Mouse (Mus musculus): Measurements from ENCODE around the gene Sox12. TPM values are rescaled to one million over a fixed set of nuclear protein-coding genes. Genes with fewer than 3 reads are reported as not detected.
A peak's percentile ranks its signal among the peaks of the same experiment; 100 is the strongest.

Sox12 gene
- total RNA-seq, 2 experiments from 2014 or later: 16.5 to 19.5 TPM

- H3K27ac ChIP-seq: peak overlapping the region; percentile 99
- peak overlapping the region; percentile 90 for H3K4me3 ChIP-seq
- TF ChIP-seq CTCF (conservative IDR thresholded peaks at IDR 0.05): peak; percentile 66
- peak; percentile 86 to 95 for DNase-seq (ENCODE audit: low spot score in 2 of 2)
Observed at GRCm38 (mm10) chr2:152396110-152397003, 1.5 kb downstream of the Sox12 start.

- Histone ChIP-seq H3K4me3 (peak overlapping the region; percentile 90), H3K27ac (peak overlapping the region; percentile 99)
- peak; percentile 10 to 16 for DNase-seq (ENCODE audit: low spot score in 2 of 2)
- TF ChIP-seq CTCF (conservative IDR thresholded peaks at IDR 0.05): no peak
Observed at GRCm38 (mm10) chr2:152395271-152395920, 2.5 kb downstream of the Sox12 start.

GRCm38 (mm10) chr2:152393225-152394017 lies 4.4 kb downstream of the Sox12 start:
- TF ChIP-seq CTCF (conservative IDR thresholded peaks at IDR 0.05): no peak
- no peak for DNase-seq (ENCODE audit: low spot score in 2 of 2)
- Histone ChIP-seq H3K27ac (no peak overlapping the region), H3K4me3 (no peak overlapping the region)

GRCm38 (mm10) chr2:152392786-152393185 lies 5.1 kb downstream of the Sox12 start:
- Histone ChIP-seq H3K4me3 (no peak overlapping the region), H3K27ac (no peak overlapping the region)
- DNase-seq (ENCODE audit: low spot score in 2 of 2): peak; percentile 33 to 63
- TF ChIP-seq CTCF (conservative IDR thresholded peaks at IDR 0.05): peak; percentile 87

GRCm38 (mm10) chr2:152384191-152384590 lies 13.7 kb downstream of the Sox12 start:
- Histone ChIP-seq H3K4me3 (no peak overlapping the region), H3K27ac (no peak overlapping the region)
- DNase-seq (ENCODE audit: low spot score in 2 of 2): no peak
- TF ChIP-seq CTCF (conservative IDR thresholded peaks at IDR 0.05): no peak

- no peak for TF ChIP-seq CTCF (conservative IDR thresholded peaks at IDR 0.05)
- DNase-seq (ENCODE audit: low spot score in 2 of 2): peak in 1 of 2 experiments; percentile 54
- Histone ChIP-seq H3K27ac (peak within 1 kb of the TSS; percentile 74), H3K4me3 (peak within 1 kb of the TSS; percentile 49)
Observed at GRCm38 (mm10) chr2:152376345-152376741, 21.5 kb downstream of the Sox12 start, which contains the start of gene Nrsn2. TSS of gene Nrsn2 (minus strand) at chr2:152376638.

- peak overlapping the region; percentile 74 for H3K27ac ChIP-seq
- peak overlapping the region; percentile 49 for H3K4me3 ChIP-seq
- DNase-seq (ENCODE audit: low spot score in 2 of 2): peak; percentile 40 to 53
- TF ChIP-seq CTCF (conservative IDR thresholded peaks at IDR 0.05): no peak
Observed at GRCm38 (mm10) chr2:152375652-152376344, 22.1 kb downstream of the Sox12 start.

GRCm38 (mm10) chr2:152373547-152373946 lies 24.3 kb downstream of the Sox12 start:
- no peak for DNase-seq (ENCODE audit: low spot score in 2 of 2)
- Histone ChIP-seq H3K27ac (no peak overlapping the region), H3K4me3 (no peak overlapping the region)
- TF ChIP-seq CTCF (conservative IDR thresholded peaks at IDR 0.05): no peak

GRCm38 (mm10) chr2:152372661-152373060 lies 25.2 kb downstream of the Sox12 start:
- Histone ChIP-seq H3K4me3 (no peak overlapping the region), H3K27ac (no peak overlapping the region)
- no peak for DNase-seq (ENCODE audit: low spot score in 2 of 2)
- TF ChIP-seq CTCF (conservative IDR thresholded peaks at IDR 0.05): no peak

GRCm38 (mm10) chr2:152372104-152372503 lies 25.8 kb downstream of the Sox12 start:
- DNase-seq (ENCODE audit: low spot score in 2 of 2): no peak
- Histone ChIP-seq H3K4me3 (no peak overlapping the region), H3K27ac (no peak overlapping the region)
- TF ChIP-seq CTCF (conservative IDR thresholded peaks at IDR 0.05): no peak

GRCm38 (mm10) chr2:152368532-152369140 lies 29.2 kb downstream of the Sox12 start:
- DNase-seq (ENCODE audit: low spot score in 2 of 2): peak in 1 of 2 experiments; percentile 69
- no peak overlapping the region; the same call in 1 of the 2 replicates for H3K4me3 ChIP-seq
- TF ChIP-seq CTCF (conservative IDR thresholded peaks at IDR 0.05): peak; percentile 89
- no peak overlapping the region for H3K27ac ChIP-seq

- no peak for TF ChIP-seq CTCF (conservative IDR thresholded peaks at IDR 0.05)
- DNase-seq (ENCODE audit: low spot score in 2 of 2): no peak
- Histone ChIP-seq H3K27ac (no peak overlapping the region), H3K4me3 (no peak overlapping the region)
Observed at GRCm38 (mm10) chr2:152367917-152368316, 29.9 kb downstream of the Sox12 start.
